Mouse (Mus musculus): ENCODE results near the gene Coq9.

DNA sequence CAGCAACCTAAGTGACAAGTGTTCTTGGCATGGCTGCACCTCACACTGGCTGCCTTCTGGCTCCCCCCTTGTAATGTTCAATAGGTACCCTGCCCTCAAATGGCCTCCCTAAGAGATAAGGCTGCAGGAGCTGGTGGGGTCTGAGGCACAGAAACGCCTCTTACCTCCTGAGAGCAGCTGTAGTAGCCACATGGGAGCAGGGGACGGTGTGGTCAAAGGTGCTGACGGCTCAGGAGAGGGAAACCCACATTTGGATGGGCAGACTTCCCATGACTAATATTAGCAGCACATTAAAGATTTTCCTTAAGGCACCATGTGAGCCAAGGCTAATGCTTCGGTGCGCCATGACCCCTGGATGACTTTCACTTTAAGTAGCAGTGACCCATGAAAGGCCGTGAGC is 62.5 kb downstream of the Coq9 start:
- TF ChIP-seq POLR2A (IDR thresholded peaks at IDR 0.05; ENCODE audit: control insufficient read depth, extremely low read depth, insufficient read depth, low read length, poor library complexity): no peak
- no peak for TF ChIP-seq CTCF (IDR thresholded peaks at IDR 0.05; ENCODE audit: borderline replicate concordance, control insufficient read depth, extremely low read depth, insufficient read depth, low read length, poor library complexity)

Measured in thymus, adult 2 months (tissue).